Mouse (Mus musculus) forebrain, embryonic 11.5 days (tissue): ENCODE measurements around the gene Cirbp. TPM values are rescaled to one million over a fixed set of nuclear protein-coding genes. Genes with fewer than 3 reads are reported as not detected.

Source experiments
- ATAC-seq: fragments of 200-750 bp; cut with Nextera tagmentation; replicated peaks from 2 replicates; pipeline ENCODE4 v1.8.0; 2017; ENCODE audit warnings: moderate TSS enrichment; ENCODE audit not compliant: low FRiP score
- DNase-seq: peaks from one replicate; pipeline ENCODE4 v3.0.0-alpha.2; 2017; ENCODE audit warnings: low spot score
- H3K27ac ChIP-seq: fragments of 300-500 bp; sonication (generic); 2 replicates; pipeline ENCODE4 v1.5.1; 2014; ENCODE audit warnings: low read depth, low read length
- H3K27me3 ChIP-seq: fragments of 300-500 bp; sonication (generic); 2 replicates; pipeline ENCODE4 v1.6.1; 2014; ENCODE audit warnings: mild to moderate bottlenecking, low read length, mixed read lengths; ENCODE audit not compliant: control insufficient read depth, insufficient read depth
- H3K36me3 ChIP-seq: fragments of 300-500 bp; sonication (generic); 2 replicates; pipeline ENCODE4 v1.6.1; 2014; ENCODE audit warnings: mild to moderate bottlenecking, low read length, moderate library complexity, mixed read lengths; ENCODE audit not compliant: control insufficient read depth, insufficient read depth
- H3K4me1 ChIP-seq: fragments of 300-500 bp; sonication (generic); replicated peaks from 2 replicates; pipeline ENCODE4 v1.6.1; 2014; ENCODE audit warnings: low read length, mixed read lengths; ENCODE audit not compliant: control insufficient read depth, insufficient read depth
- H3K4me2 ChIP-seq: fragments of 300-500 bp; sonication (generic); 2 replicates; pipeline ENCODE4 v1.6.1; 2014; ENCODE audit warnings: low read depth, mild to moderate bottlenecking, low read length, moderate library complexity, mixed read lengths; ENCODE audit not compliant: severe bottlenecking
- H3K4me3 ChIP-seq: fragments of 300-500 bp; sonication (generic); 2 replicates; pipeline ENCODE4 v1.5.1; 2014; ENCODE audit warnings: low read depth, low read length
- H3K9ac ChIP-seq: fragments of 300-500 bp; sonication (generic); 2 replicates; pipeline ENCODE4 v1.6.1; 2014; ENCODE audit warnings: low read length
- H3K9me3 ChIP-seq: fragments of 300-500 bp; sonication (generic); 2 replicates; pipeline ENCODE4 v1.6.1; 2016; ENCODE audit warnings: low read length, mixed read lengths; ENCODE audit not compliant: control insufficient read depth
- WGBS: fragments of 180-500 bp; shearing (Covaris S2); extraction: QIAGEN DNeasy Blood & Tissue Kit; methylation state at CpG from one replicate; pipeline ENCODE4 v1.1.7; 2014; 5-methylcytosine and 5-hydroxymethylcytosine counted together
- polyA plus RNA-seq: library from polyadenylated mRNA; unstranded; fragments of >200 nt; fragmentation: Nextera tagmentation; extraction: Ambion mirVana; gene quantifications from 2 replicates; pipeline ENCODE4 v1.2.1, GENCODE M21; 2014

Gene Cirbp
- polyA plus RNA-seq, 1 experiment from 2014 or later, result 83.4 TPM

DNA sequence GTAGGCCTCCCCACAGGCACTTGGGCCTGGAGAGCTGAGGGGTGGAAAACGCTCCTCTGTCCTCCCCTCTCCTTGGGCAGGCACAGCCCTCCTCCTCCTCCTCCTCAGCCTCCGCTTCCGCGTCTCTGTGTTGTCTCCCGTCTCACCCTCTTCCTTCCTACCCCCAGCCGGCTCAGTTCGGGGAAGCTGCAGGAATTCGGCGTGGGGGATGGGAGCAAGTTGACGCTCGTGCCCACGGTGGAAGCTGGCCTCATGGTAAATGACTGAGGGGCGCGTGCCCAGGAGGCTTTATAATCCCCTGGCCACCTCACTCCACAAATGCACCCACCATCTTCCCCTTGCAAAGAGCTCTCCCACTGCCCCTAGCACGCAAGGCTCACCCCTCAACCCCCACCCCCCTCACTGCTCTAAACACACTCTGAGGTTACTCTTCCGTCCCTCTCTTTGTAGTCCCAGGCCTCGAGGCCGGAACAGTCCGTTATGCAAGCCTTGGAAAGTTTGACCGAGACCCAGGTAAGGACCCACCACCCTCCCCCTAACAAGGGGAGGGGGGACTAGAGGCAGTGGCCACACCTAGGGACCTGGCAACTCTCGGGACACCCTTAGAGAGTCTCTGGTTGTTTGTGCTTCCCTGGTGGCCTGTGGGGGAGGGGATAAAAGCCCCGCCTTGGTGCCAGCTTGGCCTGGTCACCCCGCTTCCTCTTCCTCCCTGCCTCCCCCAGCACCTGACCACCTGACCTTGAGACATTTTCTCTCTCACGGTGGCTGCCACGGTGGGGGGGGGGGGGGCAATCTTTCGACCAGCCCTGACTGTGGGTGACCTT is 14.4 kb upstream of the Cirbp start:
- H3K27me3 ChIP-seq, result no peaks in the 10 kb centered on the region
- peak overlapping the region; percentile 99 for H3K27ac ChIP-seq
- H3K4me2 ChIP-seq, result peak overlapping the region; percentile 73
- H3K36me3 ChIP-seq, result peaks cover 40% of the 10 kb centered on the region
- H3K4me1 ChIP-seq, result peaks cover 43% of the 10 kb centered on the region
- DNase-seq, result peak; percentile 80
- peak overlapping the region; percentile 100 for H3K9ac ChIP-seq
- ATAC-seq, result no peak
- no peaks in the 10 kb centered on the region for H3K9me3 ChIP-seq
- WGBS, result 1% methylated on average over 26 of the region's 26 CpGs
- H3K4me3 ChIP-seq, result peak overlapping the region; percentile 99

- Histone ChIP-seq H3K36me3 (peaks cover 47% of the 10 kb centered on the region), H3K27me3 (no peaks in the 10 kb centered on the region), H3K27ac (peak overlapping the region; percentile 99), H3K4me3 (peak overlapping the region; percentile 99), H3K9me3 (no peaks in the 10 kb centered on the region), H3K4me1 (peaks cover 45% of the 10 kb centered on the region), H3K4me2 (peak overlapping the region; percentile 73), H3K9ac (peak overlapping the region; percentile 100)
- no peak for ATAC-seq
- WGBS, result 8% methylated on average over 15 of the region's 15 CpGs
- peak; percentile 74 for DNase-seq
Measured at GRCm38 (mm10) chr10:80152071-80152872, 13.5 kb upstream of the Cirbp start.

DNA sequence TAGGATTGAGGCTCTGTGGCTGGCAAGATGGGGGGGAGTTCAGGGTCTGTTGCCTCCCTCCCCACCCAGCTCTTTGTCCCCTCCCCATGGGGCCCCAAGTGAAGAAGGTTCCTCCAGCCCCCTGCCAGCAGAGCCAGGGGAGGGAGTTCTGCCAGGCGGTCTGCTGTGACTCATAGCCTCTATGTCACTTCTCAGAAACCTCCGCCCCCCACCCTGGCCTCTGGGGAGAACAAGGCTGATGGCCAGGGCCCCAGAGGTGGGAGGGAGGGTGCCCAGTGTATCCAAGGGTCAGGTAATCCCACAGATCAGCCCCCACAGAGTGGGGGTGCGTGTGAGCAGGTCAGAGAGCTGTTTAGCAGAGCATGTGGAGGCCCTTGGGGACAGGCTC is 12.9 kb upstream of the Cirbp start:
- DNase-seq, result no peak
- peak overlapping the region; percentile 100 for H3K9ac ChIP-seq
- ATAC-seq, result no peak
- H3K9me3 ChIP-seq, result no peaks in the 10 kb centered on the region
- peaks cover 50% of the 10 kb centered on the region for H3K36me3 ChIP-seq
- peaks cover 46% of the 10 kb centered on the region for H3K4me1 ChIP-seq
- H3K27ac ChIP-seq, result 0 out of 2 replicates have a peak overlapping the region, but pooled peaks have one; percentile 99
- H3K27me3 ChIP-seq, result no peaks in the 10 kb centered on the region
- peak overlapping the region; percentile 73 for H3K4me2 ChIP-seq
- peak overlapping the region; percentile 99 for H3K4me3 ChIP-seq
- WGBS, result 43% methylated on average over 3 of the region's 3 CpGs

GRCm38 (mm10) chr10:80153713-80154112 is 12.1 kb upstream of the Cirbp start:
- WGBS, result 91% methylated on average over 19 of the region's 19 CpGs
- Histone ChIP-seq H3K9ac (no peak overlapping the region), H3K27me3 (no peaks in the 10 kb centered on the region), H3K4me3 (peak overlapping the region; percentile 99; the same call in 1 of the 2 replicates), H3K36me3 (peaks cover 50% of the 10 kb centered on the region), H3K4me2 (no peak overlapping the region), H3K9me3 (no peaks in the 10 kb centered on the region), H3K4me1 (peaks cover 53% of the 10 kb centered on the region), H3K27ac (no peak overlapping the region)
- no peak for DNase-seq
- ATAC-seq, result no peak

GRCm38 (mm10) chr10:80154384-80154783 is 11.4 kb upstream of the Cirbp start:
- ATAC-seq (no peak), DNase-seq (no peak)
- H3K4me2 ChIP-seq, result no peak overlapping the region
- no peak overlapping the region for H3K4me3 ChIP-seq
- no peak overlapping the region for H3K9ac ChIP-seq
- H3K9me3 ChIP-seq, result no peaks in the 10 kb centered on the region
- peaks cover 50% of the 10 kb centered on the region for H3K36me3 ChIP-seq
- H3K4me1 ChIP-seq, result peaks cover 59% of the 10 kb centered on the region
- 89% methylated on average over 7 of the region's 7 CpGs for WGBS
- no peaks in the 10 kb centered on the region for H3K27me3 ChIP-seq
- H3K27ac ChIP-seq, result no peak overlapping the region

DNA sequence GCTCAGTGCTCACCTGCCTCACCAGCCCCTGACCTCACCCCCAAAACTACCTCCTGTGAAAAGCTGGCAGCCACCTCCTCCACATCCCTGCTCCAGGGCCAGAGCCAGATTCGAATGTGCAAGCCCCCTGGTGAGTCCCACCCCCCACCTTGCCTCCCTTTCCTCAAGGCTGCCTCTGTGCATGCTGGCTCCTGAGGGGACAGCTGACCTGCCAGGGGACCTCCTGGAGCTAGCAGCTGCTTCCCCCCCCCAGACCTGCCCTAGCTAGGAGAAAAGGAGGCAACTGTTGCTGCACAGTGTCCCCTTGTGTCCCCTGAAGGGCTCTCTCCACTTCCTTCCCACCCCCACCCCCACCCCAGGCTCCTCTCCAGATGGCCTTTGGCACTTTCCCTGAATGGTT is 10.5 kb upstream of the Cirbp start:
- WGBS, result 54% methylated on average over 1 of the region's 1 CpGs
- H3K9me3 ChIP-seq, result no peaks in the 10 kb centered on the region
- H3K27ac ChIP-seq, result no peak overlapping the region
- H3K36me3 ChIP-seq, result peaks cover 50% of the 10 kb centered on the region
- no peaks in the 10 kb centered on the region for H3K27me3 ChIP-seq
- DNase-seq (no peak), ATAC-seq (no peak)
- no peak overlapping the region for H3K4me2 ChIP-seq
- peaks cover 63% of the 10 kb centered on the region for H3K4me1 ChIP-seq
- H3K4me3 ChIP-seq, result no peak overlapping the region
- H3K9ac ChIP-seq, result no peak overlapping the region

DNA sequence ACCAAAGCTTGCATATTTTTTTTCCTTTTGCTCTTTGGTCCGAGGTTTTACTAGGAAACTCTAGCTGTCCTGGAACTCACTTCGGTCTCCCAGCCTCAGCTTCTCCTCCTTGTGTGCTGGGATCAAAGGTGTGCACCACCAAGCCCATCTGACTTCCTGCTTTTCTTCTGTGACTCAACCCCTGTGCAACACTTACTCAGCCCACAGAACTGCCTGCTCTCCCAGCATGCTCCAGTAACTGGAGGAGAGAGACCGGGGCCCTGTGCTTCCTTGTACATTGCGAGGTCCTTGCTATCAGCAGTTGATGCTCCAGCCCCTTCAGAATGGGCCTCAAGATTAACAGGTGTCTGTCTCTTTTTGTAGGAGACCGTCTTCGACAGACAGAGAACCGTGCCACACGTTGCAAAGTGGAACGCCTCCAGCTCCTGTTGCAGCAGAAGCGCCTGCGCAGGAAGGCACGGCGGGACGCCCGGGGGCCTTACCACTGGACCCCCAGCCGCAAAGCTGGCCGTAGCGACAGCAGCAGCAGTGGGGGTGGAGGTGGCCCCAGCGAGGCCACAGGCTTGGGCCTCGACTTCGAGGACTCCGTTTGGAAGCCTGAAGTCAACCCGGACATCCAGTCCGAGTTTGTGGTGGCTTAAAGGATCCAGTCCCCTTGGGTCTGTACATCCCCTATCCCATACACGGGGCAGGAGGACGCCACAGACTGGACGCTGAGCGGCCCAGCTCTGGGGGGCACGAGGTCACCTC is 9.6 kb upstream of the Cirbp start:
- DNase-seq (no peak), ATAC-seq (no peak)
- Histone ChIP-seq H3K9ac (no peak overlapping the region; the same call in 1 of the 2 replicates), H3K36me3 (peaks cover 50% of the 10 kb centered on the region), H3K27me3 (no peaks in the 10 kb centered on the region), H3K27ac (peak overlapping the region; percentile 39; the same call in 1 of the 2 replicates), H3K4me2 (0 out of 2 replicates have a peak overlapping the region, but pooled peaks have one; percentile 9), H3K9me3 (no peaks in the 10 kb centered on the region), H3K4me3 (no peak overlapping the region), H3K4me1 (peaks cover 72% of the 10 kb centered on the region)
- WGBS, result 88% methylated on average over 29 of the region's 29 CpGs

DNA sequence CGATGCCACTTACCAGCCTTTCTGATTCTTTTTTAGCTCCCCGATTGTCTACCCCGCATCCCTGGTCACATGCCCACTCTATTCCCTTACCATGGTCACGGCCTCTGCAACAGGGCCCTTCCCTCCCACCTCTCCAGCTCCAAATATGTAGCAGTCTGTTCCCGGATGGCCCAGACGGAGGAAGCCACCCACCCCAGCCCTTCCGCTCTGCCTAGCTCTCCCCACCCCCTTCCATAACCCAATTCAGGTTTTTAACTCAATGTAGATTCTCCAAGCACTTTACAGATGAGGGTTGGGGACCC is 9.1 kb upstream of the Cirbp start:
- peaks cover 47% of the 10 kb centered on the region for H3K36me3 ChIP-seq
- no peak overlapping the region for H3K4me3 ChIP-seq
- H3K4me2 ChIP-seq, result 0 out of 2 replicates have a peak overlapping the region, but pooled peaks have one; percentile 9
- H3K9ac ChIP-seq, result no peak overlapping the region
- no peak for ATAC-seq
- no peaks in the 10 kb centered on the region for H3K27me3 ChIP-seq
- no peaks in the 10 kb centered on the region for H3K9me3 ChIP-seq
- peaks cover 76% of the 10 kb centered on the region for H3K4me1 ChIP-seq
- peak overlapping the region; percentile 39; the same call in 1 of the 2 replicates for H3K27ac ChIP-seq
- DNase-seq, result no peak
- 73% methylated on average over 7 of the region's 7 CpGs for WGBS
